Mouse (Mus musculus) megakaryocyte-erythroid progenitor cell, adult 5-6 weeks (primary cell): ENCODE data around the gene Olfr630. TPM values are rescaled to one million over a fixed set of nuclear protein-coding genes. Genes with fewer than 3 reads are reported as not detected.
"Not testable (repeated sequence)": the region's sequence is repeated elsewhere in the genome, so short reads cannot be mapped to it uniquely, and the experiment has no call there.

ENCODE experiments used
- ATAC-seq: replicated peaks from 2 replicates; pipeline ENCODE4 v1.8.0; 2016; ENCODE audit warnings: mild to moderate bottlenecking, inconsistent platforms; ENCODE audit not compliant: severe bottlenecking, poor library complexity, low FRiP score, low TSS enrichment
- total RNA-seq, 2 experiments: library from RNA; stranded (forward) in 1 of 2; stranded (reverse) in 1 of 2; fragments of 200-1000, 215-1000 nt in 1 of 2; fragments of >200 nt in 1 of 2; fragmentation: Nextera tagmentation in 1 of 2; gene quantifications; 2 replicates each; pipeline ENCODE4 v1.2.3; 2014 to 2017

Olfr630 gene
- not detected in 2 replicates for total RNA-seq (2014; fragmentation: Nextera tagmentation)
- total RNA-seq (2017) = not detected in 2 replicates

DNA sequence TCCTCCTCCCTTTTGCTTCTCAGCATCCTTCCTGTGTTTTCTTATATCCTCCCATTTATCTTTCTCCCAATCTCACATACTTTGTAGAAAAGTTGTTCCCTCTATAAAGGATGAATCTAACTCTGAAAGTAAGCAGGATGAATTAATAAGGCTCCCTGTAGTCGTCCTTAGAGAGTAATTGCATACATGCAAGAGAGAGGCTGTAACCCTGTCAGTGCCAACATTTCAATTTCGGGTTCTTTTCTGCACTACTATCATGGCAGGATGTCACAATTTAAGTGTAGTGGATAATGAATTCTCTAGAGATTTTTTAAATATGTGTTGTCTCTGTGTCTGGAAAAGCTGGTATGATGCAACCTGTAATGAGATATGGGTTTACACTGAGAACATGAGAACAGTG lies at the start of gene Olfr630:
TSS of gene Olfr630 (minus strand) at position 101 of the 400 bp plus-strand sequence.
- no peak for ATAC-seq

DNA sequence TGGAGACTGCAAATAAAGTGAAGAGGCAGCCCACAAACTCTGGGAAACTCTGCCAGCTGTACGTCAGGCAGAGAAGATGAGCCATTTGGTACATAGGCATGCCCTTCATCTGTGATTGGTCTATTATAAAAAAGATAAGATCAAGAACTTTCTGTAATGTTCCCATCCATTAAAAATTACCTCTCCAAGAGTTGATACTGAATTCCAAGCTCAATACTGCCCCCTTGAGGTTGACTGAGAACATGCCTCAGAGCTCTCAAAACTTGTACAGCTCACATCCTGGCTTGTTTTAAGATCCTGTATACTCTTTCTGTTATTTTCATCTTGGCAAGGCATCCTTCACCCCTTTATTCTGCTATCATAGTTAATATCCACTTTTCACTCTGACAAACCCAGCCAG lies 49.7 kb upstream of the Olfr630 start:
- 0 out of 2 replicates have a peak, but pooled peaks have one; percentile 27 for ATAC-seq

DNA sequence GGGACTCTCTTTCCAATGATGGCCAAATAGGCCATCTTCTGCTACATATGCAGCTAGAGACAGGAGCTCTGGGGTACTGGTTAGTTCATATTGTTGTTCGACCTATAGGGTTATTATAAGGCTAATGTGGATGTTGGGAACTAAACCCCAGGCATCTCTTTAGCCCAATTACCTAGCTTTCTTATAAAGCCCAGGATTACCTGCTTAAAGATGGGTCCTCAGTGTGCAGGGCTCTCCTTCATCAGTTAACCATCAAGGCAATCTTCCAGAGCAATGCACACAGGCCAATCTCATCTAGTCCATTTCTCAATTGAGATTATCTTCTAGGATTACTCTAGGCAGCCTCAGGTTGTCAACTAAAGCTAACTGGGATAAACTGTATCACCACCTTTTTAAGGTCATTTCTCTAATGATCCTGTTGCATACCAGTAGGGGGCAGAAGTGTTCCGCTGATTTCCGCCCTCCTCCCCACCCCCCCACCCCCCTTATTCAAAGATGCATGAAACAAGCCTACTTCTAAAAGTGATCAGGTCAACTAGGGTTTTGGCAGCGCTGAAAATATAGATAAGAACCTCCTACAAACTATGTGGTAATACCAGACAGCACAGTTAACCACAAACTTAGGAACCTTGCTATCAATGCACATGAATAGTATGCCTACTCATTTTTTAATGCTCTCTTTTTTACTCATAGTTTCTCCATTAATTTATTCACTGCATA lies 35.7 kb upstream of the Olfr630 start:
- ATAC-seq = peak; percentile 100

DNA sequence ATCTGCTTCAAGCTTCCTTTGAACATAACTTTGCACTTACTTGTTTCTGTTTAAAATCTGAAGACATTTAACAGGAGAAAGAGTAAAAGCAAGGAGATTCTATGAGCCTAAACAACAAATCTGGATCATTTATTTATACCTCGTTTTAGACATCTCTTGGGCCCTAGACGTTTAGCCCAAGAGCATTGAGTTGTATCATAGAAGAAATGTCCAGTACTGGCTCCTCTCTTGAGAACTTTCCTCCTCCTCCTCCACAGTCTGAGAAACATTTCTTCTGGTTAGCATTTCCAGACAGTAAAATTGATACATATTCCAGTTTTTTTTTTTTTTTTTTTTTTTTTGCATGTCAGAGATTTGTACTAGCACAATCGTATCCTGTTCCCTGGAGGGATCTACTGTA lies 34.6 kb upstream of the Olfr630 start, which contains the start of gene Olfr67:
TSS of gene Olfr67 (minus strand) at position 101 of the 400 bp plus-strand sequence.
- ATAC-seq = no peak

DNA sequence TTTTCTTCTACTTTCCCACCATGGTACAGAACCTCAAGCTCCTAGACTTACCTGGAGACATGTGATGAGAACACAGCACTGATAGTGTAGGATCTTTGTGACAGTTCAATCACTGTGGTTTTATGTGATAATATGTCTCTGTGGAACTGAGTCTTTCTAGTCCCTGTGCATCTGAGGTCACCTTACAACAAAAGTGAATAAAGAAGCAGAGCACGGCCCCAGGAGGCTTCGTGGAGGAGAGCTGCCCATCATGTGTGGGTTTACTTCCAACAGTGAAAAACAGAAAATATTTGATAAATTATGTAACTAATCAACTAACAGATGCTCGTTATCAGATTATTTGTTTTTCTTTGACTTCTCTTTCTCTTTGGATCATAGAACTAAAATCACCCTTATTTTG lies 22.5 kb upstream of the Olfr630 start, which contains the start of gene Olfr68:
TSS of gene Olfr68 (minus strand) at position 101 of the 400 bp plus-strand sequence.
- ATAC-seq = no peak

DNA sequence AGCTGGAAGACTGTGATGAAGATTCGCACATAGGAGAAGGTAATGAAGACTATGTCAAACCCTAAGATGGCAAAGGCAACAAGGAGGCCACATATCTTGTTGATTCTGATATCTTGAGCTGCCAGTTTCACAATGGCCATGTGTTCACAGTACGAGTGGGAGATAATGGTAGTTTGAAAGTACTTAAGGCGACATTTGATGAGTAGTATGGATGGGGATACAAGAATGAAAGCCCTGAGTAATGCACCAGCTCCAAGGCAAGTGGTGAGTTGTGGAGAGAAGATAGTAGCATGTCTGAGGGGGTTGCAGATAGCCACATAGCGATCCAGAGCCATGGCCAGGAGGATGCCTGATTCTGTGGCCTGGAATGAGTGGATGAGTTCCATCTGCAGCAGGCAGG lies 20.5 kb upstream of the Olfr630 start:
- ATAC-seq = peak; percentile 95

DNA sequence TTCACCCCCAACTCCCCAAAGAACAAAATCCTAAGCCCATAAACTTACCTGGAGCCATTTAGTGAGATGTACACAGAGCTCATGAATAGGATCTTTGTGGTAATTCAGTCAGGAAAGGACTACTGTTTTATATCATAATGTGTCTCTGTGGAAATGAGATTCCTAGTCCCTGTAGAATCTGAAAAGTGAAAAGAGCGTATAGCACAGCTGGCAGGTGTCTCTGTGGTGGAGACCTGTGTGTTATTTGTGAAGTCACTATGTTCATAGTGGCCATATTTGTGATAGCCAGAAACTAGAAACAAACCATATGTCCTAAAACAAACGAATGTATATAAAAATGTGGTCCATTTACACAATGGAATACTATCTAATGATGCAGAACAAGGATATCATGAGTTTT lies 14.4 kb upstream of the Olfr630 start, which contains the start of gene Olfr69:
TSS of gene Olfr69 (minus strand) at position 101 of the 400 bp plus-strand sequence.
- ATAC-seq = no peak

DNA sequence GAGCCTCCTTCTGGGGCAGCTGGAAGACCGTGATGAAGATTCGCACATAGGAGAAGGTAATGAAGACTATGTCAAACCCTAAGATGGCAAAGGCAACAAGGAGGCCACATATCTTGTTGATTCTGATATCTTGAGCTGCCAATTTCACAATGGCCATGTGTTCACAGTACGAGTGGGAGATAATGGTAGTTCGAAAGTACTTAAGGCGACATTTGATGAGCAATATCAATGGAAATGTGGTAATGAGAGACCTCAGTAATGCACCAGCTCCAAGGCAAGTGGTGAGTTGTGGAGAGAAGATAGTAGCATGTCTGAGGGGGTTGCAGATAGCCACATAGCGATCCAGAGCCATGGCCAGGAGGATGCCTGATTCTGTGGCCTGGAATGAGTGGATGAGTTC lies 10.6 kb upstream of the Olfr630 start:
- peak; percentile 86 for ATAC-seq

DNA sequence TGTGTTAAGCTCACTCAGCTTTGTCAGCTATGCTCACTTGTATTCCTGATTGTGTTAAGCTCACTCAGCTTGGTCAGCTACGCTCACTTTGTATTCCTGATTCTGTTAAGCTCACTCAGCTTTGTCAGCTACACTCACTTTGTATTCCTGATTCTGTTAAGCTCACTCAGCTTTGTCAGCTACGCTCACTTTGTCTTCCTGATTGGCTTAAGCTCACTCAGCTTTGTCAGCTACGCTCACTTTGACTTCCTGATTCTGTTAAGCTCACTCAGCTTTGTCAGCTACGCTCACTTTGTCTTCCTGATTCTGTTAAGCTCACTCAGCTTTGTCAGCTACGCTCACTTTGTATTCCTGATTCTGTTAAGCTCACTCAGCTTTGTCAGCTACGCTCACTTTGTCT lies 5.1 kb upstream of the Olfr630 start:
- ATAC-seq = not testable (repeated sequence)

DNA sequence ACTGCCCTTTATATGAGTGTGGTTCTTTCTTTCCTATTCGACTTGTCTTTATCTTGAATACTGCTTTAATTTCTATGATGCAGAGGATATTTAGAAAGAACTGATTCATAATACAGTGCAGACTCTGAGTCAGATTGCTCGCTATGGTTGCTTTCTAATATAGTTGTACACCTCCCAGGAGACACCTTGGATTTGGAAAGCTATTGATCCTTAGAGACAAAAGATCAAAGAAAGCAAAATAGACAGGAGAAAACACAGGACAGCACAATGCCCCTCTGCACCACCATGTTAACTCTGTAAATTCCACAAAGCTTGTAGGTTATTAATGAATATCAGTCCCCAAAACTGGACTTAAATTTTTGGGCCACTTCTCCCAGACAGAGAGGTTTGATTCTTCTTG lies 12.3 kb downstream of the Olfr630 start, which contains the start of gene Olfr629:
TSS of gene Olfr629 (minus strand) at position 101 of the 400 bp plus-strand sequence.
- no peak for ATAC-seq

DNA sequence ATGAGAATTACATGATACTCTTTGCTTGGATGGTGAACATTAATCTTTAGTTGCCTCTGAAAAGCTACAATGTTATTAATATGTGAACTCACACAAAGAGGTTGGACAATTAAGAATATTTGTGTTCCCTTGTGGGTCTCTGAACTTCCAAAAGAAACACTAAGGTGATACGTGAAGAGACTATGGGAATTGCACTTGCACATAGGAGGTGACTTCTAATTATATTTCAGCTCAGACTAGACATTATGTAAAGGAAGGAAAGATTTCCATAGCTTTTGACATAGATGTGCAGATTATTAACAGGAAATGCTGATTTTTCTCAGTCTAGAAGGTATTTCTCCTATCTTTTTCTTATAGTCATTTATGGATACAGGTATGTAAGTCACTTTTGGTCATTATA lies 27.1 kb downstream of the Olfr630 start, which contains the start of gene Olfr628:
TSS of gene Olfr628 (plus strand) at position 301 of the 400 bp plus-strand sequence.
- no peak for ATAC-seq

DNA sequence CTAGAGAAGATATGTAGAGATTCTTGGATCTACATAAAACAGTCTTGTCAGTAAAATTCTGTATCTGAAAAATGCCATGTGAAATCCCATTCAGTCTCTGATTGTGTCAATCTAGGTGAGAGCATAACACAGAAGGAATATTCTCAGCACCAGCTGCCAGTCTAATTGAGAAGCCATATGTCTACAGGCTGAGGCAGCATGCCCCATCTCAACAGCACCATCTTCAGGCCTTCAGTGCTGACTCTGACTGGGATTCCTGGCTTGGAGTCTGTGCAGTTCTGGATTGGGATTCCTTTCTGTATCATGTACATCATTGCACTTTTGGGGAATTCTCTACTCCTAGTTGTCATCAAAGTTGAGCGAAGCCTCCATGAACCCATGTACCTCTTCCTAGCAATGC lies 40.7 kb downstream of the Olfr630 start:
- not testable (repeated sequence) for ATAC-seq

DNA sequence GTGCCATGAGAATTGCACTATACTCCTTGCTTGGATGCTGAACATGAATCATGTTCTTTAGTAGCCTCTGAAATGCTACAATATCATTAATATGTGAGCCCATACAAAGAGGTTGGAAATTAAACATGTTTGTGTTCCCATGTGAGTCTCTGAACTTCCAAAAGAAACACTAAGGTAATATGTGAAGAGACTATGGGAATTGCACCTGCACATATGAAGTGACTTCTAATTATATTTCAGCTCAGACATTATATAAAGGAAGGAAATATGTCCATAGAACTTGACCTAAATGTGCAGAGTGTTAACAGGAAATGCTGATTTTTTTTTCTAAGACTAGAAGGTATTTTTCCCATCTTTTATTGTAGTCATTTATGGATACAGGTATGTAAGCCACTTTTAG lies 42.8 kb downstream of the Olfr630 start, which contains the start of gene Olfr243:
TSS of gene Olfr243 (plus strand) at position 301 of the 400 bp plus-strand sequence.
- ATAC-seq = no peak

DNA sequence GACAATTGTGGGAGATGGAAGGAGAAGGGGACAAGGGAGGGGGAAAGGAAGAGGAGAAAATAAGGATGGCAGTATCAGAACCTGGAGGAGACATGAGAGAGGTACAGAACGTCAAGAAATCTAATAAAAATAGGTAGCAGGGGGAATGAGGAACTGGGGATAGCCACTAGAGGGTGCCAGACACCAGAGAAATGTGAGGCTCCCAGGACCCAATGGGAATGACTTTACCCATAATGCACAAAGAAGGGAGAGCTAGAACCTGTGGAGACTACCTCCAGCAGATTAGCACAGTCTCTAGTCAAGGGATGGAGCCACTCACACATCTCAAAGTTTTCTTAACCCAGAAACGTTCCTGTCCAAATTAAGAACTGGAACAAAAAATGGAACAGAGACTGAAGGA lies 45.1 kb downstream of the Olfr630 start:
- peak; percentile 84 for ATAC-seq

Other genes starting within 250 kb of the Olfr630 start
Only the 30 nearest of the 33 such genes appear.
- not detected in 2 replicates for gene Olfr612, start 214.6 kb downstream of the Olfr630 start, total RNA-seq (2014; fragmentation: Nextera tagmentation)
- gene Olfr612, start 214.6 kb downstream of the Olfr630 start, total RNA-seq (2017) = not detected in 2 replicates
- not detected in 2 replicates for gene Olfr613, start 209.3 kb downstream of the Olfr630 start, total RNA-seq (2014; fragmentation: Nextera tagmentation)
- not detected in 2 replicates for gene Olfr613, start 209.3 kb downstream of the Olfr630 start, total RNA-seq (2017)
- gene Olfr615, start 201.3 kb downstream of the Olfr630 start, total RNA-seq (2014; fragmentation: Nextera tagmentation) = not detected in 2 replicates
- gene Olfr615, start 201.3 kb downstream of the Olfr630 start, total RNA-seq (2017) = not detected in 2 replicates
- gene Olfr616, start 188.2 kb downstream of the Olfr630 start, total RNA-seq (2014; fragmentation: Nextera tagmentation) = not detected in 2 replicates
- gene Olfr616, start 188.2 kb downstream of the Olfr630 start, total RNA-seq (2017) = not detected in 2 replicates
- gene Olfr617, start 184.3 kb downstream of the Olfr630 start, total RNA-seq (2014; fragmentation: Nextera tagmentation) = not detected in 2 replicates
- gene Olfr617, start 184.3 kb downstream of the Olfr630 start, total RNA-seq (2017) = not detected in 2 replicates
- gene Olfr618, start 167.2 kb downstream of the Olfr630 start, total RNA-seq (2014; fragmentation: Nextera tagmentation) = not detected in 2 replicates
- gene Olfr618, start 167.2 kb downstream of the Olfr630 start, total RNA-seq (2017) = not detected in 2 replicates
- not detected in 2 replicates for gene Olfr619, start 156.8 kb downstream of the Olfr630 start, total RNA-seq (2014; fragmentation: Nextera tagmentation)
- gene Olfr619, start 156.8 kb downstream of the Olfr630 start, total RNA-seq (2017) = not detected in 2 replicates
- not detected in 2 replicates for gene Olfr620, start 144.8 kb downstream of the Olfr630 start, total RNA-seq (2014; fragmentation: Nextera tagmentation)
- not detected in 2 replicates for gene Olfr620, start 144.8 kb downstream of the Olfr630 start, total RNA-seq (2017)
- not detected in 2 replicates for gene Olfr622, start 114.6 kb downstream of the Olfr630 start, total RNA-seq (2014; fragmentation: Nextera tagmentation)
- not detected in 2 replicates for gene Olfr622, start 114.6 kb downstream of the Olfr630 start, total RNA-seq (2017)
- gene Olfr623, start 93.6 kb downstream of the Olfr630 start, total RNA-seq (2014; fragmentation: Nextera tagmentation) = not detected in 2 replicates
- not detected in 2 replicates for gene Olfr623, start 93.6 kb downstream of the Olfr630 start, total RNA-seq (2017)
- not detected in 2 replicates for gene Olfr624, start 86.1 kb downstream of the Olfr630 start, total RNA-seq (2014; fragmentation: Nextera tagmentation)
- not detected in 2 replicates for gene Olfr624, start 86.1 kb downstream of the Olfr630 start, total RNA-seq (2017)
- gene Olfr625-ps1, start 74.6 kb downstream of the Olfr630 start, total RNA-seq (2014; fragmentation: Nextera tagmentation) = not detected in 2 replicates
- gene Olfr625-ps1, start 74.6 kb downstream of the Olfr630 start, total RNA-seq (2017) = not detected in 2 replicates
- gene Olfr243, start 42.7 kb downstream of the Olfr630 start, total RNA-seq (2014; fragmentation: Nextera tagmentation) = not detected in 2 replicates
- gene Olfr243, start 42.7 kb downstream of the Olfr630 start, total RNA-seq (2017) = not detected in 2 replicates
- not detected in 2 replicates for gene Olfr628, start 27.0 kb downstream of the Olfr630 start, total RNA-seq (2014; fragmentation: Nextera tagmentation)
- gene Olfr628, start 27.0 kb downstream of the Olfr630 start, total RNA-seq (2017) = not detected in 2 replicates
- gene Olfr629, start 12.4 kb downstream of the Olfr630 start, total RNA-seq (2014; fragmentation: Nextera tagmentation) = not detected in 2 replicates
- not detected in 2 replicates for gene Olfr629, start 12.4 kb downstream of the Olfr630 start, total RNA-seq (2017)
- gene Olfr69, start 14.3 kb upstream of the Olfr630 start, total RNA-seq (2014; fragmentation: Nextera tagmentation) = not detected in 2 replicates
- gene Olfr69, start 14.3 kb upstream of the Olfr630 start, total RNA-seq (2017) = not detected in 2 replicates
- gene Olfr68, start 22.4 kb upstream of the Olfr630 start, total RNA-seq (2014; fragmentation: Nextera tagmentation) = not detected in 2 replicates
- not detected in 2 replicates for gene Olfr68, start 22.4 kb upstream of the Olfr630 start, total RNA-seq (2017)
- not detected in 2 replicates for gene Olfr67, start 34.5 kb upstream of the Olfr630 start, total RNA-seq (2014; fragmentation: Nextera tagmentation)
- not detected in 2 replicates for gene Olfr67, start 34.5 kb upstream of the Olfr630 start, total RNA-seq (2017)
- gene Hbb-bt, start 56.7 kb upstream of the Olfr630 start, total RNA-seq (2014; fragmentation: Nextera tagmentation) = 118 and 169 TPM in 2 replicates
- gene Hbb-bt, start 56.7 kb upstream of the Olfr630 start, total RNA-seq (2017) = 10.7 and 57.4 TPM in 2 replicates
- gene Hbb-bs, start 70.8 kb upstream of the Olfr630 start, total RNA-seq (2014; fragmentation: Nextera tagmentation) = 149 and 199 TPM in 2 replicates
- 20.1 and 148 TPM in 2 replicates for gene Hbb-bs, start 70.8 kb upstream of the Olfr630 start, total RNA-seq (2017)
- gene Hbb-bh2, start 83.2 kb upstream of the Olfr630 start, total RNA-seq (2014; fragmentation: Nextera tagmentation) = not detected in 2 replicates
- not detected in 2 replicates for gene Hbb-bh2, start 83.2 kb upstream of the Olfr630 start, total RNA-seq (2017)
- not detected in 2 replicates for gene Hbb-bh1, start 85.8 kb upstream of the Olfr630 start, total RNA-seq (2014; fragmentation: Nextera tagmentation)
- gene Hbb-bh1, start 85.8 kb upstream of the Olfr630 start, total RNA-seq (2017) = not detected in 2 replicates
- gene Hbb-y, start 95.9 kb upstream of the Olfr630 start, total RNA-seq (2014; fragmentation: Nextera tagmentation) = not detected in 2 replicates
- not detected in 2 replicates for gene Hbb-y, start 95.9 kb upstream of the Olfr630 start, total RNA-seq (2017)
- gene Olfr66, start 128.9 kb upstream of the Olfr630 start, total RNA-seq (2014; fragmentation: Nextera tagmentation) = not detected in 2 replicates
- gene Olfr66, start 128.9 kb upstream of the Olfr630 start, total RNA-seq (2017) = not detected in 2 replicates
- gene Olfr64, start 137.2 kb upstream of the Olfr630 start, total RNA-seq (2014; fragmentation: Nextera tagmentation) = not detected in 2 replicates
- not detected in 2 replicates for gene Olfr64, start 137.2 kb upstream of the Olfr630 start, total RNA-seq (2017)
- gene Olfr65, start 146.2 kb upstream of the Olfr630 start, total RNA-seq (2014; fragmentation: Nextera tagmentation) = not detected in 2 replicates
- gene Olfr65, start 146.2 kb upstream of the Olfr630 start, total RNA-seq (2017) = not detected in 2 replicates
- not detected in 2 replicates for gene Olfr631, start 171.5 kb upstream of the Olfr630 start, total RNA-seq (2014; fragmentation: Nextera tagmentation)
- not detected in 2 replicates for gene Olfr631, start 171.5 kb upstream of the Olfr630 start, total RNA-seq (2017)
- not detected in 2 replicates for gene Olfr632, start 177.0 kb upstream of the Olfr630 start, total RNA-seq (2014; fragmentation: Nextera tagmentation)
- gene Olfr632, start 177.0 kb upstream of the Olfr630 start, total RNA-seq (2017) = not detected in 2 replicates
- not detected in 2 replicates for gene Olfr633, start 187.1 kb upstream of the Olfr630 start, total RNA-seq (2014; fragmentation: Nextera tagmentation)
- not detected in 2 replicates for gene Olfr633, start 187.1 kb upstream of the Olfr630 start, total RNA-seq (2017)
- not detected in 2 replicates for gene Olfr635, start 213.8 kb upstream of the Olfr630 start, total RNA-seq (2014; fragmentation: Nextera tagmentation)
- not detected in 2 replicates for gene Olfr635, start 213.8 kb upstream of the Olfr630 start, total RNA-seq (2017)